Mouse (Mus musculus): Measurements from ENCODE around the gene Spire2. TPM values are rescaled to one million over a fixed set of nuclear protein-coding genes. Genes with fewer than 3 reads are reported as not detected.

Spire2 gene
- polyA plus RNA-seq, 1 experiment from 2014 or later: 13.7 TPM

DNA sequence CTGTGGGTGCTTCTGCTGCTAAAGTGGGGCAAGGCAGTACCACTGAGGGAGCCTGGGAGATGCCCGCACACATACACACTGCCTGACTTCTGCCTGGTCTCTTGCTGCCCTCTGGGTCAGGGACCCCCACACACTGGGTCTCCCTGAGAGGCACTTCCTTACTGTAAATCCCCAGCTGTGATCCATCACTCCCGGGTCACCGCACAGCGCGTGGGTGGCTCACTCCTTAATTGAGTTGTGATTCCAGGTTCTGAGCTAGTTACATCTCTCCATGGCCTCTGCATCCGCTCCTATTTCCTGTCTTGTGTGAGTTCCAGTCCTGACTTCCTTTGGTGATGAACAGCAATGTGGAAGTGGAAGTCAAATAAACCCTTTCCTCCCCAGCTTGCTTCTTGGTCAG, 1.8 kb upstream of the Spire2 start:
- no peak for DNase-seq (ENCODE audit: low spot score)
- 94% methylated on average over 6 of the region's 6 CpGs for WGBS

DNA sequence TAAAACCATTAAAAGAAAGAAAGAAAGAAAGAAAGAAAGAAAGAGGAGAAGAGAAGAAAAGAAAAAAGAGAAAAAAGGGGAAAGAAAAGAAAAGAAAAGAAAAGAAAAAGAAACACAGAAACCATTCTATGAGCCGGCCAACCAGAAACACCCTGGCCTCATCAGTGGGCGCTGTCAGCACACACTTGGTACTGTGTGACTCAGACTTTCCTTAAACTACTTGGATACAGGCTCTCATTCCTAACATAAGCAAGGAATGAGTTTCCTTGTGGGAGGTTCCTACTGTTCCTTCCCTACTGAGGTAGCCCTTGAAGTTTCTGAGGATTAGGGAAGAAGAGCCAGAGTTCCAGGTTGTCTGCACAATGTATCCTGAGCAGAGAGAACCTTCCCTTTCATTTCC, 1.2 kb upstream of the Spire2 start:
- Histone ChIP-seq H3K4me2 (ENCODE audit: low read length) (no peak overlapping the region; the same call in 1 of the 2 replicates), H3K36me3 (ENCODE audit: control insufficient read depth, insufficient read depth, low read length) (no peaks in the 10 kb centered on the region), H3K27ac (ENCODE audit: low read depth, low read length) (peak overlapping the region; percentile 86; the same call in 1 of the 2 replicates), H3K9me3 (replicated peaks; ENCODE audit: control insufficient read depth, low read length) (no peaks in the 10 kb centered on the region), H3K4me1 (ENCODE audit: control insufficient read depth, insufficient read depth, low read length) (peaks cover 12% of the 10 kb centered on the region), H3K4me3 (ENCODE audit: low read depth, low read length) (no peak overlapping the region), H3K27me3 (replicated peaks; ENCODE audit: control insufficient read depth, insufficient read depth, low read length) (no peaks in the 10 kb centered on the region; the same call in 1 of the 2 replicates), H3K9ac (ENCODE audit: low read length) (no peak overlapping the region)
- no peak for ATAC-seq
- WGBS: 86% methylated on average over 2 of the region's 2 CpGs
- no peak for DNase-seq (ENCODE audit: low spot score)

More for the DNA sequence above, 1.8 kb upstream of the Spire2 start:
- Histone ChIP-seq H3K9ac (ENCODE audit: low read length) (no peak overlapping the region), H3K4me3 (ENCODE audit: low read depth, low read length) (no peak overlapping the region), H3K36me3 (ENCODE audit: control insufficient read depth, insufficient read depth, low read length) (no peaks in the 10 kb centered on the region), H3K4me2 (ENCODE audit: low read length) (no peak overlapping the region), H3K4me1 (ENCODE audit: control insufficient read depth, insufficient read depth, low read length) (peaks cover 12% of the 10 kb centered on the region), H3K27me3 (replicated peaks; ENCODE audit: control insufficient read depth, insufficient read depth, low read length) (no peaks in the 10 kb centered on the region; the same call in 1 of the 2 replicates), H3K27ac (ENCODE audit: low read depth, low read length) (no peak overlapping the region), H3K9me3 (replicated peaks; ENCODE audit: control insufficient read depth, low read length) (no peaks in the 10 kb centered on the region)
- ATAC-seq: no peak

DNA sequence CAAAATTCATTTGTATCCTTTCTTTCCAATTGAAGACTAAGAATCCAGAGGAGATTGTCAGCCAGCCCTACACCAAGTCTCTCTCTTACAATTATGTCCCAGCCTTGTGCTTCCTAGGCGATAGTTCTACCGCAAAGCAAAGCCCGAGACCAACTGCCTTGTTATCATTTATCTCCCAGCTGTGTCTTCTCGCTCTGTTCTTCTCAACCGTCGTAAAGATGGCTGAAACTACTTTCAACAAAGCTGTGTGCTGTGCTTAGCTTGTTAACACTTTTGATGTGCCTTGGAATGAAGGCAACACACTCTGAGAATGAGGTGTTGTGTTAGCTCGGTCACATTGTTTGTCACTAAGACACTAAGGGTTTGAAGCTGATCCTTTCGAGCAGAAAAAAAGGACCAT, 703 bp upstream of the Spire2 start:
- peak overlapping the region; percentile 71 for H3K4me2 ChIP-seq (ENCODE audit: low read length)
- DNase-seq (ENCODE audit: low spot score) (no peak), ATAC-seq (peak; percentile 11; the same call in 1 of the 2 replicates)
- 34% methylated on average over 8 of the region's 8 CpGs for WGBS
- H3K36me3 ChIP-seq (ENCODE audit: control insufficient read depth, insufficient read depth, low read length): no peaks in the 10 kb centered on the region
- H3K27me3 ChIP-seq (replicated peaks; ENCODE audit: control insufficient read depth, insufficient read depth, low read length): no peaks in the 10 kb centered on the region; the same call in 1 of the 2 replicates
- H3K9ac ChIP-seq (ENCODE audit: low read length): peak overlapping the region; percentile 89
- H3K27ac ChIP-seq (ENCODE audit: low read depth, low read length): peak overlapping the region; percentile 86
- no peaks in the 10 kb centered on the region for H3K9me3 ChIP-seq (replicated peaks; ENCODE audit: control insufficient read depth, low read length)
- H3K4me3 ChIP-seq (ENCODE audit: low read depth, low read length): peak overlapping the region; percentile 84
- peaks cover 12% of the 10 kb centered on the region for H3K4me1 ChIP-seq (ENCODE audit: control insufficient read depth, insufficient read depth, low read length)

DNA sequence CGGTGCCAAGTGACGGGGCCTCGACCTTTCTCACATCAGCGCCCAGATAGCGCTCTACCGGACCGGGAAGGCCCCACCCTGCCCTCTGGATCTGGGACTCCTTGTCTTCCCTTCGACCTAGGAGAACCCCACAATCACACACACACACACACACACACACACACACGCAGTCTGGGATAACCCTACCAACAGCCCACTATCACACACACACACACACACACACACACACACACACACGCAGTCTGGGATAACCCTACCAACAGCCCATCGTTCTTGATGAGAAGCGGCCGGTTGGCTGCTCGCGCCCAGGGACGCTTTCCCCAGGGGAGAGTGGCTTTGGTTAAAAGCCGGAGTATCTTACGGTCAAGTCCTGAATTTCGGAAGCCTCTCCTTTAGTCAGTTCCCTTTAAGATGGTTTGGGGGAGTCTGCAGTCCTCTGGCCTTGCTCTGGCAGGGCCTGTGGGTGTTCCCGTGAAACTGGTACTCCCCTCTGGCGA, 626 bp downstream of the Spire2 start:
- DNase-seq (ENCODE audit: low spot score) (peak; percentile 29), ATAC-seq (peak; percentile 49)
- Histone ChIP-seq H3K27me3 (replicated peaks; ENCODE audit: control insufficient read depth, insufficient read depth, low read length) (no peaks in the 10 kb centered on the region; the same call in 1 of the 2 replicates), H3K4me2 (ENCODE audit: low read length) (peak overlapping the region; percentile 71), H3K9ac (ENCODE audit: low read length) (peak overlapping the region; percentile 89), H3K9me3 (replicated peaks; ENCODE audit: control insufficient read depth, low read length) (no peaks in the 10 kb centered on the region), H3K4me3 (ENCODE audit: low read depth, low read length) (peak overlapping the region; percentile 84), H3K27ac (ENCODE audit: low read depth, low read length) (peak overlapping the region; percentile 86), H3K4me1 (ENCODE audit: control insufficient read depth, insufficient read depth, low read length) (peaks cover 12% of the 10 kb centered on the region), H3K36me3 (ENCODE audit: control insufficient read depth, insufficient read depth, low read length) (no peaks in the 10 kb centered on the region)
- WGBS: 2% methylated on average over 16 of the region's 21 CpGs

DNA sequence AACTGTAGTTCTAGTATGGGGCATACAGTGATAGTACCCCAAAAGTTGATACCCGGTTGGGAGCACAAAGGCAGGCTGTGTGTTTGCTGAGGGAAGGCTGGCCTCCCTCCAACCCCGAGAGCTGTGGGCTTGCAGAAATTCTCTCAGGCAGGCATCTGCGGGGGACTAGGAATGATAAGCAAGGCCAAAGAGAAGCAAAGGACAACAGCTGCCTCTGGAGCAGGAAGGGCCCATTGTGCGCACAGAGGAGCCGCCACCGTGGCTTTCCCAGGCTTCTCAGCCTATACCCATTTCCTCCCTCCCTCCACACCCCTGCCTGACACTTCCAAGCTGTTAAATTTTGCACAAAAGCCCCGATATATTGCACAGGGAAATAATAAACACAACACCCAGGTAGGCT, 1.4 kb downstream of the Spire2 start:
- peak overlapping the region; percentile 89 for H3K9ac ChIP-seq (ENCODE audit: low read length)
- DNase-seq (ENCODE audit: low spot score) (peak; percentile 40), ATAC-seq (no peak)
- peaks cover 12% of the 10 kb centered on the region for H3K4me1 ChIP-seq (ENCODE audit: control insufficient read depth, insufficient read depth, low read length)
- H3K27me3 ChIP-seq (replicated peaks; ENCODE audit: control insufficient read depth, insufficient read depth, low read length): no peaks in the 10 kb centered on the region; the same call in 1 of the 2 replicates
- H3K36me3 ChIP-seq (ENCODE audit: control insufficient read depth, insufficient read depth, low read length): no peaks in the 10 kb centered on the region
- 2% methylated on average over 7 of the region's 7 CpGs for WGBS
- peak overlapping the region; percentile 40; the same call in 1 of the 2 replicates for H3K27ac ChIP-seq (ENCODE audit: low read depth, low read length)
- H3K9me3 ChIP-seq (replicated peaks; ENCODE audit: control insufficient read depth, low read length): no peaks in the 10 kb centered on the region
- peak overlapping the region; percentile 84 for H3K4me3 ChIP-seq (ENCODE audit: low read depth, low read length)
- peak overlapping the region; percentile 71 for H3K4me2 ChIP-seq (ENCODE audit: low read length)

DNA sequence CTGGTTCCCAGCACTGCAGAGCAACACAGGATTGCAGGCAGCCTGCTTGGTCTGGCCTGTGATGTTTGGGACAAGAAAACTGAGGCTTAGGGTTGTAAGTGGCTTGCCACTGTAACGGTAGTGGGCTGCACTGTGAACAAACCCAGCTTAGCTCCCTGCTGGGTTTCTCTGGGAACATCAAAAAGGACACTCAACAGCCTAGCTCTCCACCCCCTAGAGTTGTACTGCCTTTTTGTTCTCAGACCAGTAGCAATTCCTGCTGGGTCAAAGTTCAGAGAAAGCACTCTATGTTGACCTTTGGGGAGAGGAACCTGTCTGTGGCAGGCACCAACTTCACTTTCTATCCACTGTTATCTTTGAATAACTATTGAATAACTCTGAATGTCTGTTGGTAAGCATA, 2.0 kb downstream of the Spire2 start:
- peak overlapping the region; percentile 89 for H3K9ac ChIP-seq (ENCODE audit: low read length)
- peak overlapping the region; percentile 71 for H3K4me2 ChIP-seq (ENCODE audit: low read length)
- no peaks in the 10 kb centered on the region for H3K36me3 ChIP-seq (ENCODE audit: control insufficient read depth, insufficient read depth, low read length)
- H3K27me3 ChIP-seq (replicated peaks; ENCODE audit: control insufficient read depth, insufficient read depth, low read length): no peaks in the 10 kb centered on the region; the same call in 1 of the 2 replicates
- ATAC-seq: no peak
- H3K27ac ChIP-seq (ENCODE audit: low read depth, low read length): peak overlapping the region; percentile 40; the same call in 1 of the 2 replicates
- H3K4me1 ChIP-seq (ENCODE audit: control insufficient read depth, insufficient read depth, low read length): peaks cover 12% of the 10 kb centered on the region
- DNase-seq (ENCODE audit: low spot score): no peak
- no peaks in the 10 kb centered on the region for H3K9me3 ChIP-seq (replicated peaks; ENCODE audit: control insufficient read depth, low read length)
- WGBS: 0% methylated on average over 1 of the region's 1 CpGs
- H3K4me3 ChIP-seq (ENCODE audit: low read depth, low read length): peak overlapping the region; percentile 84

DNA sequence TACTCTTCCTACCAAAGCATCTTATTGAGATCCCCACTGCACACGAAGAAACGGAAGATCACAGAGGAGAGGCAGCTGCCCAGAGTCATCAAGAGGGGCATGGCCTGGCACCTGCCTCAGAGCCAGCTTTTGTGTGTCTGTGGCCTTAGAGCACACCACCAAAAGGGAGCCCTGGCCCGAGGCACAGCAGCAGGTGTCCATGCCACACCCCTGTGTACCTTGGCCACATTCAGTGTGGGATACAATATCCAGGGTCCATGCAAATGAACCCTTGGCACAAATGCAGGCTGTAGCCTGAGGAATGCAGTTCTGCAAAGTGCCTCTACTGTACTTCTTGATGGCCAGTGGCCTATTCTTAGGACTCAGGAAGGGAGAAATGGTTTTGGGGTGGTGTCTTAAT, 5.0 kb downstream of the Spire2 start:
- Histone ChIP-seq H3K9me3 (replicated peaks; ENCODE audit: control insufficient read depth, low read length) (no peaks in the 10 kb centered on the region), H3K4me3 (ENCODE audit: low read depth, low read length) (no peak overlapping the region), H3K4me1 (ENCODE audit: control insufficient read depth, insufficient read depth, low read length) (peaks cover 12% of the 10 kb centered on the region), H3K36me3 (ENCODE audit: control insufficient read depth, insufficient read depth, low read length) (no peaks in the 10 kb centered on the region), H3K27me3 (replicated peaks; ENCODE audit: control insufficient read depth, insufficient read depth, low read length) (no peaks in the 10 kb centered on the region), H3K9ac (ENCODE audit: low read length) (no peak overlapping the region), H3K4me2 (ENCODE audit: low read length) (no peak overlapping the region), H3K27ac (ENCODE audit: low read depth, low read length) (no peak overlapping the region)
- DNase-seq (ENCODE audit: low spot score) (no peak), ATAC-seq (no peak)
- WGBS: 75% methylated on average over 3 of the region's 3 CpGs

DNA sequence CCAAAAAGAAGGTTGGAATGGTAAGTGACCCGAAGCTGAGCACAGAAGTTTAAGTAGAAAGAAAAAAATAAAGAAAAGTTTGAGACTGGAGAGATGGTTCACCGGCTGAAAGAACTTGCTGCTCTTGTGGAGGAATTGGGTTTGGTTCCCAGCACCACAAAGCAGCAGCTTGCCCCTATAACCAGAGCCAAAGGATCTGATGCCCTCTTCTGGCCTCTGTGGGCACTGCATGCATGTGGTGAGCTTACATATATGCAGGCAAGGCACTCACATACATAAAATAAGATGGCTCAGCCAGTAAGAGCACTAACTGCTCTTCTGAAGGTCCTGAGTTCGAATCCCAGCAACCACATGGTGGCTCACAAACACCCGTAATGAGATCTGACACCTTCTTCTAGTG, 7.6 kb downstream of the Spire2 start:
- DNase-seq (ENCODE audit: low spot score) (no peak), ATAC-seq (no peak)
- H3K4me3 ChIP-seq (ENCODE audit: low read depth, low read length): no peak overlapping the region
- no peaks in the 10 kb centered on the region for H3K36me3 ChIP-seq (ENCODE audit: control insufficient read depth, insufficient read depth, low read length)
- H3K9ac ChIP-seq (ENCODE audit: low read length): no peak overlapping the region
- H3K4me2 ChIP-seq (ENCODE audit: low read length): no peak overlapping the region
- WGBS: 96% methylated on average over 4 of the region's 4 CpGs
- H3K27me3 ChIP-seq (replicated peaks; ENCODE audit: control insufficient read depth, insufficient read depth, low read length): no peaks in the 10 kb centered on the region
- H3K9me3 ChIP-seq (replicated peaks; ENCODE audit: control insufficient read depth, low read length): no peaks in the 10 kb centered on the region
- no peak overlapping the region for H3K27ac ChIP-seq (ENCODE audit: low read depth, low read length)
- peaks cover 2% of the 10 kb centered on the region; the same call in 1 of the 2 replicates for H3K4me1 ChIP-seq (ENCODE audit: control insufficient read depth, insufficient read depth, low read length)
